In genomic region chr17:28856030-28856429, GRCm38 (mm10) we compare ENCODE assay signal across 13 mouse cellular contexts. TPM values are rescaled to one million over a fixed set of nuclear protein-coding genes. Genes with fewer than 3 reads are reported as not detected.
A peak's percentile ranks its signal among the peaks of the same experiment; 100 is the strongest.
DNase-seq lines count a peak whose midpoint lies in the region; ATAC-seq and TF ChIP-seq lines count a peak whose summit lies in the region.
"Had no signal": no experiment of that assay in that cellular context is flagged by ENCODE, and none has a peak within 500 bp of the region (broad histone marks: within the 10 kb centered on the region; RNA-seq: fewer than 3 reads in every experiment).

No protein-coding gene starts in this region.

- no peak for ATAC-seq in hindbrain, embryonic 14.5 days (ENCODE audit: low FRiP score)
- ATAC-seq in common myeloid progenitor, adult 5-6 weeks (replicated peaks; ENCODE audit: low read depth, poor library complexity, severe bottlenecking): peak; percentile 75
- ATAC-seq: midbrain, embryonic 13.5 days had no signal

- H3K9ac ChIP-seq in hindbrain, embryonic 14.5 days: no peak overlapping the region
- H3K9ac ChIP-seq: embryonic facial prominence, embryonic 12.5 days; heart, embryonic 13.5 days; liver, embryonic 13.5 days; midbrain, embryonic 13.5 days had no signal

- no peak overlapping the region for H3K4me2 ChIP-seq in hindbrain, embryonic 14.5 days (replicated peaks)
- H3K4me2 ChIP-seq: embryonic facial prominence, embryonic 12.5 days; heart, embryonic 13.5 days; liver, embryonic 13.5 days; midbrain, embryonic 13.5 days had no signal

- H3K79me2 ChIP-seq in C2C12 (ENCODE audit: control insufficient read depth, insufficient read depth): no peaks in the 10 kb centered on the region

- H3K27ac ChIP-seq in hindbrain, embryonic 10.5 days: peak overlapping the region; percentile 3; the same call in 1 of the 2 replicates
- no peak overlapping the region for H3K27ac ChIP-seq in hindbrain, embryonic 14.5 days
- H3K27ac ChIP-seq: embryonic facial prominence, embryonic 12.5 days; heart, embryonic 13.5 days; liver, embryonic 13.5 days; midbrain, embryonic 13.5 days had no signal

- no peak overlapping the region for H3K4me3 ChIP-seq in hindbrain, embryonic 10.5 days
- H3K4me3 ChIP-seq in hindbrain, embryonic 14.5 days (replicated peaks; ENCODE audit: low read length): no peak overlapping the region
- H3K4me3 ChIP-seq in C2C12 (ENCODE audit: insufficient read depth, poor library complexity, severe bottlenecking): no peak overlapping the region
- H3K4me3 ChIP-seq: embryonic facial prominence, embryonic 12.5 days; heart, embryonic 13.5 days; liver, embryonic 13.5 days; midbrain, embryonic 13.5 days had no signal

- 65% methylated on average over 3 of the region's 3 CpGs for WGBS in hindbrain, embryonic 10.5 days
- WGBS in hindbrain, embryonic 14.5 days: 60% methylated on average over 3 of the region's 3 CpGs

- H3K79me3 ChIP-seq in C2C12 (ENCODE audit: low read depth): no peaks in the 10 kb centered on the region

- H3K36me3 ChIP-seq in hindbrain, embryonic 10.5 days: no peaks in the 10 kb centered on the region
- no peaks in the 10 kb centered on the region for H3K36me3 ChIP-seq in hindbrain, embryonic 14.5 days (replicated peaks; ENCODE audit: control insufficient read depth, insufficient read depth)
- no peaks in the 10 kb centered on the region for H3K36me3 ChIP-seq in C2C12 (ENCODE audit: control insufficient read depth, insufficient read depth)
- H3K36me3 ChIP-seq: embryonic facial prominence, embryonic 12.5 days; heart, embryonic 13.5 days; liver, embryonic 13.5 days; midbrain, embryonic 13.5 days had no signal

- peaks cover 11% of the 10 kb centered on the region; the same call in 1 of the 2 replicates for H3K9me3 ChIP-seq in hindbrain, embryonic 10.5 days
- H3K9me3 ChIP-seq in hindbrain, embryonic 14.5 days (ENCODE audit: control insufficient read depth, low read length): peaks cover 10% of the 10 kb centered on the region
- H3K9me3 ChIP-seq: liver, embryonic 13.5 days had no signal

- H3K4me1 ChIP-seq in hindbrain, embryonic 10.5 days (replicated peaks): peaks cover 10% of the 10 kb centered on the region
- no peaks in the 10 kb centered on the region for H3K4me1 ChIP-seq in hindbrain, embryonic 14.5 days (replicated peaks; ENCODE audit: control insufficient read depth, insufficient read depth, low read length)
- H3K4me1 ChIP-seq: embryonic facial prominence, embryonic 12.5 days; heart, embryonic 13.5 days had no signal

- no peak for DNase-seq in hindbrain, embryonic 10.5 days (ENCODE audit: low spot score)
- no peak for DNase-seq in hindbrain, embryonic 14.5 days (ENCODE audit: low spot score)
- DNase-seq in lung, postnatal 14 days: peak; percentile 34
- no peak for DNase-seq in yolk sac, embryonic 10.5 days (ENCODE audit: low spot score)
- no peak for DNase-seq in cerebellum, adult 18-20 months
- DNase-seq in spleen, adult 18-20 months: no peak
- DNase-seq: liver, embryonic 13.5 days; thymus, postnatal 25 days had no signal

- no peak for TF ChIP-seq CTCF in C2C12 (IDR thresholded peaks at IDR 0.05; ENCODE audit: control insufficient read depth, insufficient read depth, insufficient read length)

- H3ac ChIP-seq in C2C12 (ENCODE audit: control insufficient read depth, insufficient read length, low read depth): no peak overlapping the region

- H3K27me3 ChIP-seq in hindbrain, embryonic 10.5 days (ENCODE audit: insufficient read depth, poor library complexity, severe bottlenecking): peaks cover 3% of the 10 kb centered on the region; the same call in 1 of the 2 replicates
- H3K27me3 ChIP-seq in hindbrain, embryonic 14.5 days (ENCODE audit: control insufficient read depth, insufficient read depth, low read length): no peaks in the 10 kb centered on the region
- H3K27me3 ChIP-seq in C2C12 (ENCODE audit: control insufficient read depth, insufficient read depth, insufficient read length): peaks cover 7% of the 10 kb centered on the region
- H3K27me3 ChIP-seq: embryonic facial prominence, embryonic 12.5 days; heart, embryonic 13.5 days; midbrain, embryonic 13.5 days had no signal

TF ChIP-seq in C2C12, 6 proteins besides CTCF, POLR2A, EP300 and RAD21:
- TF ChIP-seq FOSL1 (IDR thresholded peaks at IDR 0.05; ENCODE audit: insufficient read depth, low read length, poor library complexity, severe bottlenecking): no peak
- no peak for TF ChIP-seq MYOD1 (IDR thresholded peaks at IDR 0.05; ENCODE audit: control insufficient read depth, insufficient read length, low read depth)
- TF ChIP-seq USF1 (IDR thresholded peaks at IDR 0.05; ENCODE audit: low read depth): no peak
- TF ChIP-seq CEBPB (IDR thresholded peaks at IDR 0.05; ENCODE audit: low read depth): peak; percentile 61
- TF ChIP-seq MAX (IDR thresholded peaks at IDR 0.05): no peak

RNA-seq across cellular contexts. Expression of gene Pnpla1, which starts 2.2 kb away (rescaled TPM):
- polyA plus RNA-seq in hindbrain, embryonic 10.5 days (2016; fragmentation: Nextera tagmentation; extraction: Ambion mirVana): not detected in 2 replicates
- 0.07 TPM in 1 of 2 replicates, not detected in the other for polyA plus RNA-seq in hindbrain, embryonic 14.5 days (2014; fragmentation: Nextera tagmentation; extraction: Ambion mirVana)
- not detected for polyA plus RNA-seq in C2C12 (2012; fragmentation: generic; extraction: Trizol)
- not detected in 2 replicates for total RNA-seq in common myeloid progenitor, adult 5-6 weeks (2017)
- polyA plus RNA-seq: heart, embryonic 13.5 days; liver, embryonic 13.5 days; midbrain, embryonic 13.5 days had no signal

RNA-seq across cellular contexts. Expression of gene Brpf3, which starts 55.1 kb away (rescaled TPM):
- 9.8 and 12.2 TPM in 2 replicates for polyA plus RNA-seq in hindbrain, embryonic 10.5 days (2016; fragmentation: Nextera tagmentation; extraction: Ambion mirVana)
- 8.0 and 8.9 TPM in 2 replicates for polyA plus RNA-seq in hindbrain, embryonic 14.5 days (2014; fragmentation: Nextera tagmentation; extraction: Ambion mirVana)
- 10.8 TPM for polyA plus RNA-seq in C2C12 (2012; fragmentation: generic; extraction: Trizol)
- 8.6 and 9.7 TPM in 2 replicates for total RNA-seq in common myeloid progenitor, adult 5-6 weeks (2017)

RNA-seq across cellular contexts. Expression of gene 4930539E08Rik, which starts 59.1 kb away (rescaled TPM):
- polyA plus RNA-seq in hindbrain, embryonic 10.5 days (2016; fragmentation: Nextera tagmentation; extraction: Ambion mirVana): 0.07 and 0.31 TPM in 2 replicates
- polyA plus RNA-seq in hindbrain, embryonic 14.5 days (2014; fragmentation: Nextera tagmentation; extraction: Ambion mirVana): 1.2 and 1.3 TPM in 2 replicates
- 0.01 TPM for polyA plus RNA-seq in C2C12 (2012; fragmentation: generic; extraction: Trizol)
- total RNA-seq in common myeloid progenitor, adult 5-6 weeks (2017): 1.0 and 1.6 TPM in 2 replicates
